Mouse (Mus musculus) C2C12 (cell line): ENCODE data around the gene Dnajc19.

Experiments
- CEBPB ChIP-seq: IDR thresholded peaks from one replicate; pipeline ENCODE4 v1.6.1; 2011; ENCODE audit warnings: low read depth, mild to moderate bottlenecking, control low read depth, moderate library complexity
- CTCF ChIP-seq: IDR thresholded peaks from one replicate; pipeline ENCODE4 v1.5.1; 2011; ENCODE audit not compliant: control insufficient read depth, insufficient read depth, insufficient read length
- MAX ChIP-seq: IDR thresholded peaks from one replicate; pipeline ENCODE4 v1.6.1; 2011; ENCODE audit warnings: mild to moderate bottlenecking, control low read depth
- MYOD1 ChIP-seq: IDR thresholded peaks from one replicate; pipeline ENCODE4 v1.6.1; 2011; ENCODE audit warnings: low read depth; ENCODE audit not compliant: control insufficient read depth, insufficient read length
- USF1 ChIP-seq: IDR thresholded peaks from one replicate; pipeline ENCODE4 v1.6.1; 2011; ENCODE audit warnings: low read depth, mild to moderate bottlenecking, control low read depth, moderate library complexity

DNA sequence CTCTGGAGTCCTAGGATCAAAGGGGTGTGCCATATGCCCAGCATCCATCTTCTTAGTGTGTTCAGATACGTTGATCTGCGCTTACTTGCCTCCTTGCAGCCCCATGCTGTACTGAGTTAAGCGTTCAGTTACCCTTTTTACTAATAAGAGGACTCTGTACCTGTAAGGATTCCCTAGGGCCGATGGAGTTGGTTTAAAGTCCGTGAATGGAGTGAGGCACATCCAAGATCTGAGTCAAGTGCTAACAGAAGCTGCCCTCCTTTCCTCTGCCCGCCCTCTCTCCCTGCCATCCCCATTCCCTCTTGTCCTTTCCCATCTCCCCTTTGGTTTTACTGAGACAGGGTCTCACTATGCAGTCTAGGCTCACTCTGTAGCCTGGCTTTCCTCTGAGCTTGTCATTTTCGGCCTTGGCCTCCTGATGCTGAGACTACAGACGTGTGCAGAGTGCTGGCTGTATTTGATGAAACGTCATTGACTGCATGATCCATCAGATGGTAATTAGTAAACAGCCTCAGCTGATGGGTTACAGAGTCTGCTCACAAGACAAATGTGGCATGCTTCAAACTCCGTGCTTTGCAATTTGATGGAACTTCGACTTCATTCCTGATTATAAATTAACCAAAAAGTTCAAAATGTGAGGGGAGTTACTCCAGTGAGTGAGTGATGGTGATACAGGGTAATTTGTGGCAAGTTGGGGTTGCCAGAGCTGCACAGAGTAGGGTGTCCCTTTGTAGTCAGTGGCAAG, 31.0 kb upstream of the Dnajc19 start:
- TF ChIP-seq CTCF (no peak), CEBPB (no peak), MYOD1 (no peak), MAX (no peak), USF1 (no peak)
